Mouse (Mus musculus) G1E (cell line): ENCODE measurements around the gene H2-D1. TPM values are rescaled to one million over a fixed set of nuclear protein-coding genes. Genes with fewer than 3 reads are reported as not detected.
A peak's percentile ranks its signal among the peaks of the same experiment; 100 is the strongest.

Experiments
- ATAC-seq: 2 replicates; pipeline ENCODE4 v1.8.0; 2016; ENCODE audit warnings: mild to moderate bottlenecking; ENCODE audit not compliant: insufficient number of reproducible peaks, poor library complexity, low FRiP score, severe bottlenecking; ENCODE audit errors: extremely low read depth
- DNase-seq: peaks from one replicate; pipeline ENCODE4 v3.0.0; 2012; ENCODE audit warnings: low spot score
- H3K27me3 ChIP-seq: 2 replicates; pipeline ENCODE4 v1.6.1; 2012; ENCODE audit warnings: mild to moderate bottlenecking, low read length, inconsistent platforms; ENCODE audit not compliant: insufficient read depth
- H3K36me3 ChIP-seq: replicated peaks from 2 replicates; pipeline ENCODE3; 2012; ENCODE audit warnings: mild to moderate bottlenecking, inconsistent platforms
- H3K4me1 ChIP-seq: 2 replicates; pipeline ENCODE4 v1.6.1; 2012; ENCODE audit warnings: low read depth, low read length, inconsistent platforms, mixed read lengths; ENCODE audit not compliant: insufficient read depth
- H3K4me3 ChIP-seq: 2 replicates; pipeline ENCODE4 v1.5.1; 2012; ENCODE audit warnings: low read depth, mild to moderate bottlenecking, inconsistent platforms, low read length, moderate library complexity, mixed read lengths
- H3K9me3 ChIP-seq: replicated peaks from 2 replicates; pipeline ENCODE4 v1.6.1; 2012; ENCODE audit warnings: inconsistent platforms
- CTCF ChIP-seq: IDR thresholded peaks from 2 replicates; pipeline ENCODE4 v1.5.1; 2012; ENCODE audit warnings: low read depth, low read length, inconsistent platforms, mixed read lengths
- GATA1 ChIP-seq: IDR thresholded peaks from 2 replicates; pipeline ENCODE4 v1.6.1; 2012; ENCODE audit warnings: borderline replicate concordance, low read length, inconsistent platforms, mixed read lengths
- GATA2 ChIP-seq: IDR thresholded peaks from 2 replicates; pipeline ENCODE4 v1.6.1; 2012; ENCODE audit warnings: low read depth, low read length, inconsistent platforms, borderline replicate concordance
- POLR2AphosphoS5 ChIP-seq: IDR thresholded peaks from 2 replicates; pipeline ENCODE4 v1.6.1; 2012; ENCODE audit warnings: low read depth, low read length, inconsistent platforms; ENCODE audit not compliant: insufficient replicate concordance
- TAL1 ChIP-seq: conservative IDR thresholded peaks from 2 replicates; pipeline ENCODE4 v1.6.1; 2012; ENCODE audit warnings: low read depth, low read length, inconsistent platforms, mixed read lengths
- polyA plus RNA-seq: library from polyadenylated mRNA; stranded (reverse); fragments of >175 nt; gene quantifications from 2 replicates; pipeline ENCODE4 v1.2.3, GENCODE M21; 2012
- total RNA-seq, 2 experiments: library from RNA; stranded (forward) in 1 of 2; stranded (reverse) in 1 of 2; fragments of 200-1000 nt in 1 of 2; fragments of >200 nt in 1 of 2; fragmentation: Nextera tagmentation in 1 of 2; gene quantifications; 2 replicates each; pipeline ENCODE4 v1.2.3; 2014 to 2017

Gene H2-D1
- total and polyA plus RNA-seq, 3 experiments, result 53.6 to 109 (median 88.5) TPM

GRCm38 (mm10) chr17:35237504-35237903, 25.0 kb upstream of the H2-D1 start:
- ATAC-seq, result no peak
- Histone ChIP-seq H3K4me1 (peaks cover 60% of the 10 kb centered on the region), H3K36me3 (peaks cover 51% of the 10 kb centered on the region), H3K4me3 (no peak overlapping the region), H3K9me3 (no peaks in the 10 kb centered on the region), H3K27me3 (no peaks in the 10 kb centered on the region)
- TF ChIP-seq GATA1 (no peak), TAL1 (no peak), POLR2AphosphoS5 (no peak), CTCF (no peak), GATA2 (no peak)
- no peak for DNase-seq

- Histone ChIP-seq H3K9me3 (no peaks in the 10 kb centered on the region), H3K4me1 (peaks cover 61% of the 10 kb centered on the region), H3K4me3 (no peak overlapping the region), H3K27me3 (no peaks in the 10 kb centered on the region), H3K36me3 (peaks cover 55% of the 10 kb centered on the region)
- no peak for ATAC-seq
- TF ChIP-seq CTCF (no peak), TAL1 (no peak), POLR2AphosphoS5 (no peak), GATA1 (no peak), GATA2 (no peak)
- DNase-seq, result no peak
Observed at GRCm38 (mm10) chr17:35239700-35240099, 22.8 kb upstream of the H2-D1 start.

DNA sequence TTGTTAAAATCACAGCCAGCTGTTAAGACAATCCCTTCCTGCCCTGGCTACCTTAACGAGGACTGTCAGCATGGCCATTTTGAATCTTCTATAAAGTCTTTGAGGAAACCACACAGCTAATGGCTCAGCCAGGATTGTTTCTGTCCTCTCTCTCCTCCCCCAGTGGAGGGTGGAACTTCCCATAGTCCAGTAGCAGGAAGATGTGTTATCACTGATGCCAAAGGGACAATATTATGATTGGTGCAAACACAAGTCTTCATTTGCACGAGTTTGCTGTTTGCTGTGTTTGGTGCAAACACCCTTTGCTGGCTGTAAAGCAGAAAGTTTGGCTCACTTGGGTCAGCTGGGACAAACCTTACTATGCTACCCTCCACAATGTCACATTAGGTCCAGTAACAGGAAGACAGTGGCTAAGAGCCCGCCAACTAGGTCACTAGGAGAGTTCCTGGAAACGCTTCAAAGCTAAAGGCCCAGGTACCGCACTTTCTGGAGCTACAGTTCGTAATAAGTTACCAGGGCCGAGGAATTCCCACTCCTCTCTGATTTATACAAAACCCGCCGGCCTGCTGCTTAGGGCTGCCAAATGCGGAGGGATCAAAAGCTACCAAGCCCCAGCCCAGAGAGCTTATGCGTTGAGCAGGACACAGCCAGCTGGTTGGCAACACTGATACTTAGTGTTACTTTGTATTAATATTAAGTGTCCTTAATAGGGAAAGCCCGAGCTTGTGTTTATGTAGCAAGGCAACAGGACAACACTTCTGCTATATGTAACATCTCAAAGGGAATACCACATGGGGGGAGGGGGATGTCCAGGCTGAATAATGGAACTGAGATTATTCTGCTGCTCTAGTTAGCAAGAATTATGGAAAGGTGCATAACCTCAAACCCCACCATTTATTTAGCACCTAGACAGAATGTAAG, 21.9 kb upstream of the H2-D1 start:
- no peaks in the 10 kb centered on the region for H3K9me3 ChIP-seq
- ATAC-seq (no peak), DNase-seq (no peak)
- peaks cover 66% of the 10 kb centered on the region for H3K4me1 ChIP-seq
- peaks cover 62% of the 10 kb centered on the region for H3K36me3 ChIP-seq
- TF ChIP-seq POLR2AphosphoS5 (no peak), CTCF (no peak), GATA2 (no peak), GATA1 (no peak), TAL1 (no peak)
- peak overlapping the region; percentile 87 for H3K4me3 ChIP-seq
- no peaks in the 10 kb centered on the region for H3K27me3 ChIP-seq

DNA sequence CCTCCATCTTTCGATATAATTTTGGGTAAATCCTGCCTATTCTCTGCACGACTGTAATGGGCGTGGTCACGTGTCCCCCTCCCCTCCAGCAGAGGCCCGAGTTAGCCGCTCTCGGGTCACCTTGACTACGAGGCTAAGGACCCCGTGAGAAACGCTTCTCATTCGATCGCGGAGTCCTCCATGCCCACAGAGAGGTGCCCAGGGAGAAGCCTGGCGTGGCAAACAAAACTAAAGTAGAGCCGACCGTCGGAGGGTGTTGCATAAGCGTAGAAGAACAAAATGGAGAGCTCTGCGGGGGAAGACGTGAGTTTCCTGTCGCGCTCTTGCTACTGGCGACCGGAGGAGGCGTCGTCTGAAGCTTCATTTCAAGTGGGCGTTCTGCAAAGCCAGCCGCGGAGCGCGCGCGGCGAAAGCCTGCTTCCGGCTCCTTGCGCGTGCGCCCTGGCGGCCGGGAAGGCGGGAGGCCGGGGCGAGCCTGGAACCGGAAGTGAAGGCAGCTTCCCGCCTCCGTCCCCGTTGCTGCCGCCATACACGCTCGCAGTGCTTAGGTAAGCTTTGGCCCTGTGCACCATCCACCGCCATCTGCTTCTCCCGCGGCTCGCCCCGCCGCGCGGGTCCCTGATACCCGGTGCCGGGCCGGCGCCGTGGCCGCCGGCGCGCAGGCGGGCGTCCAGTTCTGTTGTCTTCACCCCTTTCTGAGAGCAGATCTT, 21.1 kb upstream of the H2-D1 start, which contains the start of gene Ddx39b:
Ddx39b (plus strand) TSS at position 442 of the 710 bp plus-strand sequence.
- TF ChIP-seq CTCF, result no peak
- no peak for TF ChIP-seq TAL1
- TF ChIP-seq GATA2, result no peak
- TF ChIP-seq GATA1, result no peak
- no peak for TF ChIP-seq POLR2AphosphoS5
- H3K4me3 ChIP-seq, result peak within 1 kb of the TSS; percentile 87
- ATAC-seq, result peak; percentile 63
- H3K4me1 ChIP-seq, result peaks cover 67% of the 10 kb centered on the region
- peak; percentile 90 for DNase-seq
- no peaks in the 10 kb centered on the region for H3K9me3 ChIP-seq
- H3K36me3 ChIP-seq, result peaks cover 70% of the 10 kb centered on the region
- H3K27me3 ChIP-seq, result no peaks in the 10 kb centered on the region

DNA sequence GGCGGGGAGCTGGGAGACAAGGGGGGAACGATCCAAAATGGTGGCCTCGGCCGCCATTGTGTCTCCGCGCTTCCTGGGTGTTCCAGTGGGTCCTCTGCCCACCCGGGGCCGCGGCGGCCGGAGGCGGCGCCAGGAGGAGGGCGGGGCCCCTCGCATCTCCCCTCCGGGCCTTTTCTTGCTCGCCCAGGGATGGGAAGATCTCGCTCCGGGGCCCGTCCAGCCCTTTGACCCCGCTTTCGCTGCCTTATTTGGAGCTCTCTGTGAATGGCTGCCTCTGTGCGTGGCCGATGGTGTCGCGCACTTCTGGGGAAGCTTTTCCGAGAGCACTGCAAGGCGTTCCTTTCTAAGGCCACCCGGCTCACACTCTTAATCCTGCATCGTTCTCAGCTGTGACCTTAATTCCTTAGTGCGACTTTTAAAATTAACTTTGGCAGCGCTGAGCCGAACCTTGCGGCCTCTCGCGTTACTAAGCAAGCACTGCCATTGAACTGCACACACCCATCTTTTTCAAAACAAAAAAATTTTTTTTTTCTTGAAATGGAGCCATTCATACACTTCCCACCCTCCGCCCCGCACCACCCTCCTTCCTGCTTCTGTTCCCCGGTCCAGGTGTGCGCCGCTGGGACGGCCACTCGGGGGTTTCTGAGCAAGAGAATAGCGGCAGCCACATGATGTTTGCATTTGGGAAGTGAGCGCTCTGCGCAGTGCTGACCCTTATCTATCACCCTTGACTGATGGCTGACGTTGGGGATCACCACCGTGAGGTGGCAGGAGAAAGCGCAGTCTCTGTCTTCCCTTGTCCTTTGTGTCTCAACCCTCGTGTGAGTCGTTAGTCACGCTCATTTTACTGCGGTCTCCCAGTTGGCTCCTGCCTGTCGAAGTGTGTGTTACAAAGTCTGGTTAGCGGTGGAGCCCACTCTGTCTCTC, 20.3 kb upstream of the H2-D1 start:
- Histone ChIP-seq H3K36me3 (peaks cover 73% of the 10 kb centered on the region), H3K9me3 (no peaks in the 10 kb centered on the region), H3K27me3 (no peaks in the 10 kb centered on the region), H3K4me1 (peaks cover 69% of the 10 kb centered on the region), H3K4me3 (peak overlapping the region; percentile 87)
- ATAC-seq (peak; percentile 34), DNase-seq (peak; percentile 78)
- TF ChIP-seq GATA1 (no peak), GATA2 (no peak), CTCF (no peak), TAL1 (no peak), POLR2AphosphoS5 (no peak)

DNA sequence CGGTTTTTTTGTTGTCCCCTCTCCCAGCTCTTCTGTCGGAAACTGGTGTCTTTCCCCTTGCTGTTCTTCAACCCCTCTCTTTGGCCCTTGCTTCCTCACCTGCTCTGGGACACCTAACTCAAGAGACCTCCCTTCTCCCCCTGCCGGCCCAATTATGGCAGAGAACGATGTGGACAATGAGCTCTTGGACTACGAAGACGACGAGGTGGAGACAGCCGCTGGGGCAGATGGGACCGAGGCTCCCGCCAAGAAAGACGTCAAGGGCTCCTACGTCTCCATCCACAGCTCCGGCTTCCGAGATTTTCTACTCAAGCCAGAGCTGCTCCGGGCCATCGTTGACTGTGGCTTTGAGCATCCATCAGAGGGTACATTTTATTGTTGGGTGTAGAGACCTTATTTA, 19.4 kb upstream of the H2-D1 start:
- Histone ChIP-seq H3K9me3 (no peaks in the 10 kb centered on the region), H3K4me1 (peaks cover 75% of the 10 kb centered on the region), H3K36me3 (peaks cover 73% of the 10 kb centered on the region), H3K4me3 (peak overlapping the region; percentile 87), H3K27me3 (no peaks in the 10 kb centered on the region)
- DNase-seq, result peak; percentile 51
- TF ChIP-seq CTCF (no peak), GATA2 (no peak), TAL1 (no peak), POLR2AphosphoS5 (no peak), GATA1 (no peak)
- ATAC-seq, result no peak
